Comparison of ENCODE assay signal across 11 mouse cellular contexts in the genomic region with DNA sequence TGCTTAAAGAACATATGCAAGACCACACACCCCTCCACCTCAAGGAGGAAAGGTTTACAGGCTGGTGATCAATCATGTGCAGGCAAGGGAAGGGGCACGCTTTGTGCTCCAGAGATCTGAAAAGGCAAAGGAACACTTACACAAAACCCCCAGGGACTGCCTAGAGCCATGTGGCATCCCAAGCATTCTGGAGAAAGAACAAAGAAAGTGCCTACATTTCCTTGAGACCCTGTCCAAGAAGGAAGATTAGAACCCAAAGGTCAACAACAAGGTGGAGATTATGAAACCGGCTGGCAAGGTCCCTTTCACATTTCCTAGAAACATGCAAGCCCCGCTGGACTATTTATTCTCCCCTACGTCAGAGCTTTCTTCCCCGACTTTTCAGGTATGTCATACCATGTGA. TPM values are rescaled to one million over a fixed set of nuclear protein-coding genes. Genes with fewer than 3 reads are reported as not detected.
DNase-seq lines count a peak whose midpoint lies in the region; ATAC-seq and TF ChIP-seq lines count a peak whose summit lies in the region.
"Had no signal": no experiment of that assay in that cellular context is flagged by ENCODE, and none has a peak within 500 bp of the region (broad histone marks: within the 10 kb centered on the region; RNA-seq: fewer than 3 reads in every experiment).

No protein-coding gene starts in this region.

- peaks cover 5% of the 10 kb centered on the region; the same call in 1 of the 2 replicates for H3K4me1 ChIP-seq in lung, embryonic 14.5 days (ENCODE audit: insufficient read depth)
- H3K4me1 ChIP-seq in midbrain, postnatal 0 days (ENCODE audit: insufficient read depth, low read length): no peaks in the 10 kb centered on the region
- H3K4me1 ChIP-seq: liver, embryonic 15.5 days; neural tube, embryonic 12.5 days had no signal

- no peaks in the 10 kb centered on the region for H3K27me3 ChIP-seq in lung, embryonic 14.5 days (ENCODE audit: insufficient read depth, low read length)
- H3K27me3 ChIP-seq in midbrain, postnatal 0 days (ENCODE audit: insufficient read depth, low read length): no peaks in the 10 kb centered on the region
- H3K27me3 ChIP-seq: liver, embryonic 15.5 days; neural tube, embryonic 12.5 days; Patski had no signal

- TF ChIP-seq CTCF in lung, embryonic 14.5 days (IDR thresholded peaks at IDR 0.05; ENCODE audit: low read depth): no peak
- no peak for TF ChIP-seq CTCF in midbrain, postnatal 0 days (IDR thresholded peaks at IDR 0.05)

- no peaks in the 10 kb centered on the region for H3K36me3 ChIP-seq in lung, embryonic 14.5 days (ENCODE audit: insufficient read depth)
- H3K36me3 ChIP-seq in midbrain, postnatal 0 days (ENCODE audit: insufficient read depth, low read length): no peaks in the 10 kb centered on the region
- H3K36me3 ChIP-seq: liver, embryonic 15.5 days; neural tube, embryonic 12.5 days had no signal

- intact Hi-C loops in left cerebral cortex, postnatal 14 days (cut with DNase I): loop anchor here (5.0 kb wide), 1 partner anchor 167 kb away; a partner anchor contains a TSS

- ATAC-seq in lung, embryonic 14.5 days (ENCODE audit: insufficient read depth): no peak
- ATAC-seq in midbrain, postnatal 0 days (ENCODE audit: low FRiP score): no peak

- no peak overlapping the region for H3K4me2 ChIP-seq in lung, embryonic 14.5 days
- H3K4me2 ChIP-seq in midbrain, postnatal 0 days (ENCODE audit: low read depth, low read length, poor library complexity, severe bottlenecking): no peak overlapping the region
- H3K4me2 ChIP-seq: liver, embryonic 15.5 days; neural tube, embryonic 12.5 days had no signal

- peak overlapping the region; percentile 22; the same call in 1 of the 2 replicates for H3K27ac ChIP-seq in lung, embryonic 14.5 days (ENCODE audit: low read depth)
- no peak overlapping the region for H3K27ac ChIP-seq in midbrain, postnatal 0 days (ENCODE audit: low read depth, low read length)
- H3K27ac ChIP-seq: liver, embryonic 15.5 days; neural tube, embryonic 12.5 days had no signal

- H3K4me3 ChIP-seq in lung, embryonic 14.5 days (ENCODE audit: low read depth, low read length): no peak overlapping the region
- H3K4me3 ChIP-seq in midbrain, postnatal 0 days (ENCODE audit: low read depth, low read length): no peak overlapping the region
- H3K4me3 ChIP-seq: liver, embryonic 15.5 days; neural tube, embryonic 12.5 days had no signal

- WGBS in lung, embryonic 14.5 days: 36% methylated on average over 5 of the region's 5 CpGs
- WGBS in midbrain, postnatal 0 days: 71% methylated on average over 5 of the region's 5 CpGs

- DNase-seq in adrenal gland, postnatal 10 days: peak; percentile 47
- DNase-seq in adrenal gland, postnatal 36 days: no peak
- peak; percentile 24 for DNase-seq in urinary bladder, postnatal 14 days (ENCODE audit: low spot score)
- no peak for DNase-seq in urinary bladder, postnatal 4 days (ENCODE audit: low spot score in 2 of 2)
- peak; percentile 13 for DNase-seq in lung, embryonic 14.5 days
- DNase-seq in yolk sac, embryonic 10.5 days (ENCODE audit: low spot score): peak; percentile 70
- DNase-seq in left cerebral cortex, postnatal 14 days (ENCODE audit: low spot score in 2 of 2): no peak
- no peak for DNase-seq in midbrain, postnatal 0 days (ENCODE audit: low spot score)

- H3K9ac ChIP-seq in lung, embryonic 14.5 days: no peak overlapping the region
- H3K9ac ChIP-seq in midbrain, postnatal 0 days (replicated peaks; ENCODE audit: low read length, poor library complexity, severe bottlenecking): no peak overlapping the region
- H3K9ac ChIP-seq: liver, embryonic 15.5 days; neural tube, embryonic 12.5 days had no signal

- H3K9me3 ChIP-seq in lung, embryonic 14.5 days (ENCODE audit: low read depth, low read length): no peaks in the 10 kb centered on the region
- H3K9me3 ChIP-seq in midbrain, postnatal 0 days (ENCODE audit: low read length): no peaks in the 10 kb centered on the region
- H3K9me3 ChIP-seq: liver, embryonic 15.5 days; neural tube, embryonic 12.5 days had no signal

RNA-seq across cellular contexts. Expression of a gene that starts 11.2 kb away (rescaled TPM):
- 10 to 100 TPM; 15.5 to 21.7 TPM for total RNA-seq in adrenal gland, postnatal 10 days (2021)
- 10 to 100 TPM; 21.7 to 30.4 TPM for total RNA-seq in adrenal gland, postnatal 36 days (2021)
- polyA plus RNA-seq in lung, embryonic 14.5 days (2014; fragmentation: Nextera tagmentation; extraction: Ambion mirVana): 76.5 and 77.5 TPM in 2 replicates
- total RNA-seq in left cerebral cortex, postnatal 14 days (2021): 10 to 100 TPM; 18.2 to 21.2 TPM
- 24.3 and 38.5 TPM in 2 replicates for total RNA-seq in midbrain, postnatal 0 days (2014; rRNA removed)
- 40.3 and 45.8 TPM in 2 replicates for polyA plus RNA-seq in midbrain, postnatal 0 days (2015; fragmentation: Nextera tagmentation; extraction: Ambion mirVana)

RNA-seq across cellular contexts. Expression of a gene that starts 11.5 kb away (rescaled TPM):
- total RNA-seq in adrenal gland, postnatal 10 days (2021): 1 to 10 TPM; 1.4 to 1.7 TPM
- 1 to 10 TPM in 1 of 2 experiments, under 1 TPM in 1; 0.46 to 1.3 TPM for total RNA-seq in adrenal gland, postnatal 36 days (2021)
- polyA plus RNA-seq in lung, embryonic 14.5 days (2014; fragmentation: Nextera tagmentation; extraction: Ambion mirVana): 0.38 and 0.55 TPM in 2 replicates
- total RNA-seq in left cerebral cortex, postnatal 14 days (2021): under 1 TPM; 0.68 to 0.80 TPM
- 0.16 TPM in 1 of 2 replicates, not detected in the other for total RNA-seq in midbrain, postnatal 0 days (2014; rRNA removed)
- 1.3 and 1.4 TPM in 2 replicates for polyA plus RNA-seq in midbrain, postnatal 0 days (2015; fragmentation: Nextera tagmentation; extraction: Ambion mirVana)

Comparison
In these comparisons a context has a peak if more than half of its experiments do, and no peak if none do; other contexts are left out.
1. DNase-seq: peak in adrenal gland, postnatal 10 days (single experiment), urinary bladder, postnatal 14 days (single experiment), lung, embryonic 14.5 days (single experiment) and yolk sac, embryonic 10.5 days (single experiment); none in adrenal gland, postnatal 36 days (0 of 2), urinary bladder, postnatal 4 days (0 of 2), left cerebral cortex, postnatal 14 days (0 of 2) and midbrain, postnatal 0 days (single experiment).